Mouse (Mus musculus) ovary, postnatal 14 days (tissue): ENCODE measurements at regions not wholly inside any gene's neighbourhood (a gene's known extent, or its start where the extent isn't known, plus 50 kb on each side); places are given as distances from the start of the nearest gene placed in this dataset.

Experiments used
- DNase-seq: peaks from one replicate; pipeline ENCODE4 v3.0.0; 2022; ENCODE audit warnings: low spot score

GRCm38 (mm10) chr17:62415152-62415551, 466.0 kb downstream of the Efna5 start:
- no peak for DNase-seq

GRCm38 (mm10) chr17:62412666-62413180, 468.4 kb downstream of the Efna5 start:
- peak; percentile 26 for DNase-seq

GRCm38 (mm10) chr17:62403739-62404138, 477.4 kb downstream of the Efna5 start:
- no peak for DNase-seq

GRCm38 (mm10) chr17:62393355-62394006, 487.6 kb downstream of the Efna5 start:
- no peak for DNase-seq

- DNase-seq: no peak
Observed at GRCm38 (mm10) chr17:62384053-62384452, 497.1 kb downstream of the Efna5 start.

GRCm38 (mm10) chr17:62378868-62379417, 502.2 kb downstream of the Efna5 start:
- no peak for DNase-seq

- no peak for DNase-seq
Observed at GRCm38 (mm10) chr17:62369100-62369499, 512.0 kb downstream of the Efna5 start.

- DNase-seq: no peak
Observed at GRCm38 (mm10) chr17:62367937-62368336, 513.2 kb downstream of the Efna5 start.

- no peak for DNase-seq
Observed at GRCm38 (mm10) chr17:62358323-62358722, 522.8 kb downstream of the Efna5 start.

GRCm38 (mm10) chr17:62337890-62338557, 543.1 kb downstream of the Efna5 start:
- DNase-seq: no peak

- no peak for DNase-seq
Observed at GRCm38 (mm10) chr17:62330226-62330625, 550.9 kb downstream of the Efna5 start.

- DNase-seq: no peak
Observed at GRCm38 (mm10) chr17:62326844-62327243, 554.3 kb downstream of the Efna5 start.

GRCm38 (mm10) chr17:62319033-62319432, 562.1 kb downstream of the Efna5 start:
- DNase-seq: no peak

- DNase-seq: no peak
Observed at GRCm38 (mm10) chr17:62310059-62310458, 571.1 kb downstream of the Efna5 start.

GRCm38 (mm10) chr17:62307111-62307510, 574.0 kb downstream of the Efna5 start:
- no peak for DNase-seq

- no peak for DNase-seq
Observed at GRCm38 (mm10) chr17:62306524-62306923, 574.6 kb downstream of the Efna5 start.

- DNase-seq: no peak
Observed at GRCm38 (mm10) chr17:62305140-62305539, 576.0 kb downstream of the Efna5 start.

- no peak for DNase-seq
Observed at GRCm38 (mm10) chr17:62304073-62304472, 577.0 kb downstream of the Efna5 start.

- DNase-seq: no peak
Observed at GRCm38 (mm10) chr17:62299875-62300274, 581.2 kb downstream of the Efna5 start.

- DNase-seq: no peak
Observed at GRCm38 (mm10) chr17:62297393-62298060, 583.6 kb downstream of the Efna5 start.

- DNase-seq: no peak
Observed at GRCm38 (mm10) chr17:62295412-62295811, 585.7 kb downstream of the Efna5 start.

- no peak for DNase-seq
Observed at GRCm38 (mm10) chr17:62292703-62293102, 588.4 kb downstream of the Efna5 start.

- DNase-seq: no peak
Observed at GRCm38 (mm10) chr17:62287666-62288065, 593.5 kb downstream of the Efna5 start.
